Mouse (Mus musculus): Measurements from ENCODE around the gene Olfr1031.

- TF ChIP-seq POLR2AphosphoS2 (IDR thresholded peaks at IDR 0.05; ENCODE audit: insufficient read length, low read depth) (no peak), TCF12 (IDR thresholded peaks at IDR 0.05; ENCODE audit: insufficient read depth, poor library complexity, severe bottlenecking) (no peak), POLR2A (IDR thresholded peaks at IDR 0.05; ENCODE audit: insufficient read length, low read depth) (no peak), MAX (IDR thresholded peaks at IDR 0.05; ENCODE audit: low read depth) (no peak), CEBPB (IDR thresholded peaks at IDR 0.05; ENCODE audit: insufficient read depth, poor library complexity, severe bottlenecking) (no peak), REST (IDR thresholded peaks at IDR 0.05; ENCODE audit: insufficient read depth, insufficient read length) (no peak), E2F4 (IDR thresholded peaks at IDR 0.05; ENCODE audit: insufficient read depth) (no peak), TCF3 (IDR thresholded peaks at IDR 0.05; ENCODE audit: insufficient read length, low read depth) (no peak), SRF (IDR thresholded peaks at IDR 0.05; ENCODE audit: control insufficient read depth, insufficient read length, low read depth) (no peak), USF1 (IDR thresholded peaks at IDR 0.05; ENCODE audit: low read depth) (no peak)
Observed at GRCm38 (mm10) chr2:85990004-85990403, at the start of gene Olfr1031.

Measured in myocyte (in vitro differentiated cells).